Mouse (Mus musculus): ENCODE measurements around the gene Rprml. TPM values are rescaled to one million over a fixed set of nuclear protein-coding genes. Genes with fewer than 3 reads are reported as not detected.

Rprml gene
- total and polyA plus RNA-seq, 3 experiments, result not detected

- TF ChIP-seq POLR2AphosphoS2 (IDR thresholded peaks at IDR 0.05; ENCODE audit: low read length), result no peak
- TF ChIP-seq MEF2A (IDR thresholded peaks at IDR 0.05; ENCODE audit: extremely low read depth, insufficient replicate concordance, low read depth, low read length, poor library complexity, severe bottlenecking), result no peak
- no peak for TF ChIP-seq TAL1 (IDR thresholded peaks at IDR 0.05; ENCODE audit: low read length)
- no peak for TF ChIP-seq SIN3A (IDR thresholded peaks at IDR 0.05; ENCODE audit: low read length)
- TF ChIP-seq POLR2A (IDR thresholded peaks at IDR 0.05; ENCODE audit: control insufficient read depth in 1 of 2, insufficient read depth in 1 of 2, low read depth in 1 of 2, low read length in 2 of 2, poor library complexity in 1 of 2), result no peak
- TF ChIP-seq GATA1 (IDR thresholded peaks at IDR 0.05; ENCODE audit: low read depth, low read length), result no peak
- no peak for TF ChIP-seq HCFC1 (IDR thresholded peaks at IDR 0.05; ENCODE audit: low read depth, low read length)
- TF ChIP-seq ZNF384 (IDR thresholded peaks at IDR 0.05; ENCODE audit: low read depth, low read length), result no peak
- no peak for TF ChIP-seq CHD2 (IDR thresholded peaks at IDR 0.05; ENCODE audit: low read length)
- TF ChIP-seq EP300 (IDR thresholded peaks at IDR 0.05; ENCODE audit: low read depth in 1 of 2, low read length in 2 of 2), result no peak
- TF ChIP-seq ZKSCAN1 (IDR thresholded peaks at IDR 0.05; ENCODE audit: low read depth, low read length), result no peak
- TF ChIP-seq TCF12 (IDR thresholded peaks at IDR 0.05; ENCODE audit: low read depth, low read length), result no peak
- no peak for TF ChIP-seq MXI1 (IDR thresholded peaks at IDR 0.05; ENCODE audit: low read depth, low read length)
- TF ChIP-seq RCOR1 (IDR thresholded peaks at IDR 0.05; ENCODE audit: low read depth, low read length), result no peak
- no peaks in the 10 kb centered on the region for H3K9me3 ChIP-seq (replicated peaks; ENCODE audit: insufficient read depth, low read length)
- DNase-seq (ENCODE audit: low read depth, low spot score), result no peak
- H3K4me1 ChIP-seq (ENCODE audit: control insufficient read depth in 1 of 2, insufficient read depth in 2 of 2, low read length in 2 of 2), result no peaks in the 10 kb centered on the region
- no peak overlapping the region for H3K9ac ChIP-seq (ENCODE audit: control insufficient read depth, low read depth, low read length, poor library complexity, severe bottlenecking)
- no peaks in the 10 kb centered on the region for H3K27me3 ChIP-seq (ENCODE audit: control insufficient read depth in 1 of 2, insufficient read depth in 2 of 2, low read length in 2 of 2)
- no peaks in the 10 kb centered on the region for H3K36me3 ChIP-seq (ENCODE audit: control insufficient read depth in 1 of 2, insufficient read depth in 2 of 2, low read length in 2 of 2)
- no peaks in the 10 kb centered on the region for H3K79me2 ChIP-seq (ENCODE audit: control insufficient read depth, insufficient read depth, low read length, poor library complexity)
- no peak overlapping the region for H3K4me3 ChIP-seq (ENCODE audit: control insufficient read depth in 1 of 2, insufficient read depth in 1 of 2, low read depth in 2 of 2, low read length in 2 of 2)
- H3K27ac ChIP-seq (ENCODE audit: control insufficient read depth, low read depth, low read length), result no peak overlapping the region
These were observed 2.1 kb downstream of the Rprml start for GRCm38 (mm10) chr11:103651426-103651825.

GRCm38 (mm10) chr11:103653359-103653965 is 4.1 kb downstream of the Rprml start:
- no peaks in the 10 kb centered on the region for H3K79me2 ChIP-seq (ENCODE audit: control insufficient read depth, insufficient read depth, low read length, poor library complexity)
- no peak overlapping the region for H3K4me3 ChIP-seq (ENCODE audit: control insufficient read depth in 1 of 2, insufficient read depth in 1 of 2, low read depth in 2 of 2, low read length in 2 of 2)
- no peak for TF ChIP-seq POLR2A (IDR thresholded peaks at IDR 0.05; ENCODE audit: control insufficient read depth in 1 of 2, insufficient read depth in 1 of 2, low read depth in 1 of 2, low read length in 2 of 2, poor library complexity in 1 of 2)
- H3K9ac ChIP-seq (ENCODE audit: control insufficient read depth, low read depth, low read length, poor library complexity, severe bottlenecking), result no peak overlapping the region
- no peak overlapping the region for H3K27ac ChIP-seq (ENCODE audit: control insufficient read depth, low read depth, low read length)
- no peak for DNase-seq (ENCODE audit: low read depth, low spot score)
- no peaks in the 10 kb centered on the region for H3K4me1 ChIP-seq (ENCODE audit: control insufficient read depth in 1 of 2, insufficient read depth in 2 of 2, low read length in 2 of 2)
- no peaks in the 10 kb centered on the region for H3K27me3 ChIP-seq (ENCODE audit: control insufficient read depth in 1 of 2, insufficient read depth in 2 of 2, low read length in 2 of 2)
- no peaks in the 10 kb centered on the region for H3K36me3 ChIP-seq (ENCODE audit: control insufficient read depth in 1 of 2, insufficient read depth in 2 of 2, low read length in 2 of 2)
- no peaks in the 10 kb centered on the region for H3K9me3 ChIP-seq (replicated peaks; ENCODE audit: insufficient read depth, low read length)

- Histone ChIP-seq H3K9ac (ENCODE audit: control insufficient read depth, low read depth, low read length, poor library complexity, severe bottlenecking) (no peak overlapping the region), H3K27me3 (ENCODE audit: control insufficient read depth in 1 of 2, insufficient read depth in 2 of 2, low read length in 2 of 2) (peaks cover 10 to 12% of the 10 kb centered on the region in 2 experiments), H3K9me3 (replicated peaks; ENCODE audit: insufficient read depth, low read length) (no peaks in the 10 kb centered on the region), H3K36me3 (ENCODE audit: control insufficient read depth in 1 of 2, insufficient read depth in 2 of 2, low read length in 2 of 2) (no peaks in the 10 kb centered on the region), H3K27ac (ENCODE audit: control insufficient read depth, low read depth, low read length) (no peak overlapping the region), H3K79me2 (ENCODE audit: control insufficient read depth, insufficient read depth, low read length, poor library complexity) (no peaks in the 10 kb centered on the region), H3K4me3 (ENCODE audit: control insufficient read depth in 1 of 2, insufficient read depth in 1 of 2, low read depth in 2 of 2, low read length in 2 of 2) (no peak overlapping the region), H3K4me1 (ENCODE audit: control insufficient read depth in 1 of 2, insufficient read depth in 2 of 2, low read length in 2 of 2) (no peaks in the 10 kb centered on the region)
- TF ChIP-seq ZNF384 (IDR thresholded peaks at IDR 0.05; ENCODE audit: low read depth, low read length), result no peak
- no peak for TF ChIP-seq SMC3 (IDR thresholded peaks at IDR 0.05; ENCODE audit: low read depth, low read length)
- TF ChIP-seq MAX (IDR thresholded peaks at IDR 0.05; ENCODE audit: low read length), result peak; percentile 35; the same call in 1 of the 2 replicates
- no peak for TF ChIP-seq MAFK (IDR thresholded peaks at IDR 0.05; ENCODE audit: borderline replicate concordance, low read depth, low read length)
- TF ChIP-seq JUND (IDR thresholded peaks at IDR 0.05; ENCODE audit: low read depth, low read length), result no peak
- peak; percentile 63 for TF ChIP-seq MXI1 (IDR thresholded peaks at IDR 0.05; ENCODE audit: low read depth, low read length)
- peak; percentile 62 for TF ChIP-seq SIN3A (IDR thresholded peaks at IDR 0.05; ENCODE audit: low read length)
- TF ChIP-seq MYC (IDR thresholded peaks at IDR 0.05; ENCODE audit: low read depth, low read length), result no peak
- TF ChIP-seq MEF2A (IDR thresholded peaks at IDR 0.05; ENCODE audit: extremely low read depth, insufficient replicate concordance, low read depth, low read length, poor library complexity, severe bottlenecking), result no peak
- no peak for TF ChIP-seq MYB (IDR thresholded peaks at IDR 0.05; ENCODE audit: low read depth, low read length)
- TF ChIP-seq RAD21 (IDR thresholded peaks at IDR 0.05; ENCODE audit: low read depth, low read length), result no peak
- TF ChIP-seq ETS1 (IDR thresholded peaks at IDR 0.05; ENCODE audit: low read depth, low read length), result no peak
- peak; percentile 79 for DNase-seq (ENCODE audit: low read depth, low spot score)
These were observed 7.2 kb downstream of the Rprml start for GRCm38 (mm10) chr11:103656520-103656919.

Data from MEL (cell line).